Mouse (Mus musculus) hematopoietic stem cell, adult 5-6 weeks (primary cell): ENCODE data around the gene Micu1. TPM values are rescaled to one million over a fixed set of nuclear protein-coding genes. Genes with fewer than 3 reads are reported as not detected.

Experiments used
- ATAC-seq, 2 experiments: fragments of 125-278 bp in 1 of 2; replicated peaks in 1 of 2; 2 replicates each; pipeline ENCODE4 v1.8.0; 2016 to 2017; ENCODE audit warnings: inconsistent platforms in 2 of 2, mild to moderate bottlenecking in 2 of 2, moderate number of reproducible peaks in 2 of 2, low read depth in 1 of 2, moderate TSS enrichment in 1 of 2; ENCODE audit not compliant: low FRiP score in 2 of 2, poor library complexity in 2 of 2, severe bottlenecking in 2 of 2, insufficient read depth in 1 of 2, low TSS enrichment in 1 of 2
- total RNA-seq: library from RNA; stranded (forward); fragments of 172-1452, 232-1000 nt; gene quantifications from 2 replicates; pipeline ENCODE4 v1.2.3, GENCODE M21; 2017

Micu1 gene
- total RNA-seq, 1 experiment from 2014 or later = 26.7 TPM

DNA sequence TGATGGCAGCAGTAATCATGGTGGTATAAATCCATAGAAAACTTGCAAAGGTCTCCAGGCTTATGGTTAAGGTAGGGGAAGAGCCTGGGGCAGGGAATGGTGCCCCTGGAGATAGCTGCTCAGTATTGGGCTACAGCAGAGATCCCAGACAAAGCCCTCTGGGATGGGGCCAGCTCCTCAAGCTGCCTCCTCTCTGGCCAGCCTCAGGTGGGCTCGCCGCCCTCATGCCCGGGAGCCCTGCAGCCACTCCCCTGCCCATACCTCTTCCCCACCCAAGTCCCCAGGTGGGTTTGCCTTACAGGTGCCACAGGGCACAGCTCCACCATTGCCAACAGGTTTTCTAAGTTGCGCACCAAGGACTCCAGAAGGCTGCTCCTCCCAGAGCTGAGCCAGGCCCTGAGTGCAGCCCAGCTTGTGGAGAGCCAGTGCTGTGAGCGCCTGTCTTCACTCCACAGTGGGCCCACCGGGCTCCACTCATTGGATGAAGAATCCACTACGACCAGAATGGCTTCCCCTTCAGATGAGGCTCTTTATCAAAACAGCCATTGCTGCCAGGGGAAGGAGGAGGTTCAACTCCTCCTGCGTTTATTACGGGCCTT, 196.0 kb downstream of the Micu1 start:
- no peak for ATAC-seq

DNA sequence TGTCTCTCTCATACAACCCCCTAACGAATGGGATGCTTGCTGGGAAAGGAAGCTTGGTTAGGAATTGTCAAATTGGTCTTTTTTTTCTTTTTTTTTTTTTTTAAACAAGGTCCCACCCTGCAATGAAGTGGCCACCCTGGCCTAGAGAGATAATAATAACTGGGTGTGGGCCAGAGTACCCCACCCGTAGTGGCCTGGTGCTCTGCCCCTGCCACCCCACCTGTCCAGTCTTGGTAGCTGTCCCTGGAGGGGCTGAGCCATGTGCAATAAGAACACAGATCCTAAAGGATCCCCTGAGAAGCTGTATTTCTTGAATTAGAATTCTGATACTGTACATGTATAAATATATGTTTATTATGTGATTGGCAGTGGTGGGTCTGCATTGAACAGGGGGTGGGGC, 196.7 kb downstream of the Micu1 start:
- no peak for ATAC-seq

DNA sequence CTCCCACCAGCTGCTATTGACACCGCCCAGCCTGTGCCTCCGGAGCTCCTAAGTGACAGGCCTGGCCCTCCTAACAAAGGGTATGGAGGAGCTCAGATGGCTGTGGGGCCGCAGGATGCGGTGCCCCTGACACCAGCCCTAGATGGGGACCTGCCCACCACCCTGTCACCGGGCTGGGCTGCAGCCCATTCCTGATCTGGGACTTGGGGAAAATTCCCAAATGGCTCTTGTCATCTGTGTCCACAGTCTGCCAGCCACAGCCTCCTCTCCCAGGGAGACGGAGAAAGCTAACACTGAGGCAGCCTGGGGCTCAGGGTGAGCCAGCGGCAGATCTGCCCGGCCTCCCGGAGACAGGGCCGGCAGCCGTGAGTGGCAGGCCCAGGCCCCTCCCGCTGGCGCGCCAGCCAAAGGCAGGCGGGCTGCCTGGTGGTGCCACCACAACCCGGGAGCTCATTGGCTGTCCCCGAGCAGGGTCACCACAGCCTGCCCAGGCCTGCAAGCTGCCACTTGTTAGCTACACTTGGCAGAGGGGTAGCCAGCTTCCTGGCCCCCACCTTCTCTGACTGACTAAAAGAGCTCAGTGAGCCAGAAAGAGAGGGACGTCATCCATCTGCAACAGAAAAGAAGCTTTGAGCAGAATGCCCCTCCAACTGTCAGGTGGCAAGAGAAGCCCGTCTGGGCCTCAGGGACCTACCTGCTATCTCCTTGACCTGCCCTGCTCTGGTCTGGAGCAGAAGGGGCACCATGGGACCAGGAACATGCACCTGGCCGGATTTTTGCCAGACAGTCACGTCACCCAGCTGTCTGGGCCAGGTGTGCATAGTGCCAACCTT, 197.3 kb downstream of the Micu1 start:
- ATAC-seq = peak; percentile 82 to 83

- ATAC-seq = no peak
These were observed 197.8 kb downstream of the Micu1 start for GRCm38 (mm10) chr10:59900174-59900435.

DNA sequence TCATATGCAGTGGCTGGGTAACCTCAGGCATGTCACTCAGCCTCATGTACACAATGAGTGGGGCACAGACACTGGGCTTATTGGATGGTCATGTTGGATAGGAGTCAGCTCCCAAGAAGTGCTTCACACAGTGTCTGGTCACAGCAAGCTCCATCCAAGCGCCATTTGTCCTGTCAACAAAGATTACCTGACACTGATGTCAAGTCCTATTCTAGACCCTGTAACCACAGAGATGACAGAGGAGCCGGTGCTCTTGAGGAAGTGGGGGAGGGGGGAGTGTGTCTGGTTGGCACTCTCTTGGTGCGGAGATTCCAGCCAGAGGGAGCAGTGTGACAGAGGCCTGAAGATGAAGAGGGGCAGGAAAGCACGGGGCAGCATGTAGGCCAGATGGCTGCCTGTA, 198.7 kb downstream of the Micu1 start:
- no peak for ATAC-seq

DNA sequence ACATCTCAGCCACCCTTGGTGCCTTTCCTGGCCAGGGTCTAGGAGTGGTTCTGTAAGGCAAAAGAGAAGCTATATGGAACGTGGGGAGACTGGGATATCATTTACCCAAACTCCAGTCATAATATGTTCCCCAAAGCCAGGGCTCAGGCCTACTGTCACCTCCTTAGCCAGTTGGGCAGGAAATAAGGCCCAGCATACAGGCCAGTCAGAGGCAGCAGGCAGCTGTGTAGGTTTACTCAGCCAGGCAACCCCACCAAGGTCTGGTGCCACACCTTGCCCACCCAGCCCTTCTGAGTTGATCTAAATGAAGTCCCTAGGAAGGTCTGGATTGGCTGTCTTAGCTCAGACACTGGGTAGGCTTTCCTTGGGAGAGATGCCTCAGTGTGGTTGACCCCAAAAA, 199.2 kb downstream of the Micu1 start:
- ATAC-seq = no peak

- ATAC-seq = no peak
These were observed 199.8 kb downstream of the Micu1 start for GRCm38 (mm10) chr10:59901986-59902605.

- no peak for ATAC-seq
These were observed 200.3 kb downstream of the Micu1 start for GRCm38 (mm10) chr10:59902606-59902990.

- ATAC-seq = no peak
These were observed 200.9 kb downstream of the Micu1 start for GRCm38 (mm10) chr10:59903170-59903569.

DNA sequence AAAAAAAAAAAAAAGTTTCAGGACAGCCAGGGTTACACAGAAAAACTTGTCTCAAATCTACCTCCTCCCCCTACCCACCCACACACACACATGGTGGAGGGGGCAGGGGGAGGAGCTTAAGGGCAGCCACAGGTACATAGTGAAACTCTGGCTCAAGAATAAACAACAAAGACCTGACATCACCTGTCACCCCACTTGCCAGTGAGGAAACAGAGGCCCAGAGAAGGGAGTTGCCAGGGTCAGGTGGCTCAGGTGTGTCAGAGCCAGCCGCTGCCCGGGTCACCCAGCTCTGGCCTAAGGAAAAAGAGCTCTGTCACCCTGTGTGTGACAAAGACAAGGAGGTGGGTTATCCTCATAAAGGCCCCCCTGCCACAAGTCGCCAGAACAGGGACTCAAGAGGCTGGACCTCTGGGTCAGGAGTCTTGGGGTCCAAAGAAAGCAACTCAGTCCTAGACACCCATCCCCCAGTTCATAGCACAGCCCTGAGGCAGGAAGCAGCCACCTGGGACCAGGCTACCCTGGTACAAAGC, 204.9 kb downstream of the Micu1 start:
- ATAC-seq = no peak

- ATAC-seq = peak; percentile 63 to 71
These were observed 205.5 kb downstream of the Micu1 start for GRCm38 (mm10) chr10:59907695-59908299.

GRCm38 (mm10) chr10:59908776-59909315, 206.6 kb downstream of the Micu1 start:
- ATAC-seq = no peak

DNA sequence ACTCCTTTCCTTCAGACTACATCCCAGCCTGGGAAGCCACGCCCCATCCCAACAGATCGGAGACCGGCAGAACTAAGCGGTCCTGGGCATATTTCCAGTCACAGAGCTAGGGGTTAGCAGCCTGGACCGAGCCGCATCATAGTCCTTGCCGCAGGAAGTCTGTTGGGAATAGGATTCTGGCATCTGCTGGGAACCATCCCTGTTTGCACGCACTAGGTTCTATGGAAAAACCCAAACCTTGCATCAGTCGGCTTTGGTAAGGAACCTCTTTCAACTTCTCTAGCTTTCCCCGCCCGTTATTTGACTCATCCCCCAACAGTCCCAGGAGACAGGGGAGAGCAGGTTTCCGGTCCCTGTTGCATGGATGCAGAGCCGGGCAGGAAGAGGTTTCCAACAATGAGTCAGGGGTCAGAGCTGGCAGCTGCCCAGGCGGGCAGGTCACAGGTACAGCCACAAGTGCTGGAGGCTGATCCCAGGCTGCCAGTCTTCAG, 207.1 kb downstream of the Micu1 start:
- 0 out of 4 replicates have a peak, but pooled peaks of 1 of the 2 experiments have one; percentile 5 for ATAC-seq

DNA sequence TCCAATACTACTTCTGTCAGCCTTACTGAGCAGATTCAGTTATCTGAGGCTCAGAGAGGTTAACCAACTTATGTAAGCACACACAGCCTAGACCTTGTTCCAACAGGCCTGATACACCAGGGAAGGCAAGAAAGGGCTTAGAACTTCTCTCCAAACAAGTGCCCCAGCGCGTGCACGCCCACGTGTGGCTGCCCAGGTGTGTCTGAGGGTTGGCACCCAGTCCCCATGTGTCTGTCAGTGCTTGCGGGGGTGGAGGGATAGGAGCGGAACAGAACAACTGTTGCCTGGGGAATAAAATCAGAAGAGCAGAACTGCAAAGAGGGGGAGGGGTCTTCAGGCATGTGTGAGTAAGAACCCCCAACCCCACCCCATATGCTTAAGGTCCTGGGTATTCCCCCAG, 208.8 kb downstream of the Micu1 start:
- ATAC-seq = no peak

- no peak for ATAC-seq
These were observed 209.4 kb downstream of the Micu1 start for GRCm38 (mm10) chr10:59911561-59912198.
